Mouse (Mus musculus) adrenal gland, adult 8-10 months (tissue): Measurements from ENCODE around the gene Mybl2. TPM values are rescaled to one million over a fixed set of nuclear protein-coding genes. Genes with fewer than 3 reads are reported as not detected.

Experiments used
- DNase-seq: peaks from one replicate; pipeline ENCODE4 v3.0.0; 2022
- total RNA-seq, 4 experiments: library from RNA; stranded (reverse); gene quantifications; 2 replicates each; pipeline ENCODE4 v1.2.4; 2022

Mybl2 gene
- total RNA-seq, 4 experiments from 2014 or later = 1.3 to 5.0 (median 3.2) TPM

DNA sequence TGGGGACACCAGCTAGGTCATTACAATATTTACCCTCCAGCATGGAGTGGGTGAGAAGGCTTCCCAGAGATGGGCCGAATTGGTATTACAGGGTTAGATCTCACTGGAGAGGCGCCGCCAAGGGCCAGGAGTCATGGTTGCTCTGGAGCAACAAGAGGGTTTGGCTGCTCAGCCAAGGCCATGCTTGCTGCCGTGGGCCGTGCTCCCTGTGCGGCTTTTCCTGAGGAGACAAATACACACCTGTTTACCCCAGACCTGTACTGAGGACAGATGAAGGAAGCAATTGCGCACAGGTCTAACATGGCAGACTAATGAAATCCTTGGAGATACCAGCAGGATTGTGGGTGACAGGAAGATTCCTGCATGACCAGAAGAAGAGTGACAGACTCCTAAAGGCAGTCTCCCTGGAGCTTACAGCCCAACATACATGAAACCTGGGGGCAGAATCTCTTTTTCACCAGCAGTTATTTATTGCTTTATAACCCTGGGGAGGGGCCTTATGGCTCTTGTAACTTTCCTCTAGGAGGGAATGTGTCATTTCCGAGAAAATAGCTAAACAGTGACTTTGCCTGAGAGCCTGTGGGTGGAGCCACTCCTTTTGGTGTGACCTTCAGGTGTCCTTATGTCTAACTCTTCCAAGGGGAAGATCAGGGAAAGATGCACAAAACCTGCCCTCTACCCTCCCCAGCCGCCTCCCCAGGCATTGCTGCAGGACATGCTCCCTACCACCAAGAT lies 18.7 kb downstream of the Mybl2 start:
- DNase-seq = no peak

DNA sequence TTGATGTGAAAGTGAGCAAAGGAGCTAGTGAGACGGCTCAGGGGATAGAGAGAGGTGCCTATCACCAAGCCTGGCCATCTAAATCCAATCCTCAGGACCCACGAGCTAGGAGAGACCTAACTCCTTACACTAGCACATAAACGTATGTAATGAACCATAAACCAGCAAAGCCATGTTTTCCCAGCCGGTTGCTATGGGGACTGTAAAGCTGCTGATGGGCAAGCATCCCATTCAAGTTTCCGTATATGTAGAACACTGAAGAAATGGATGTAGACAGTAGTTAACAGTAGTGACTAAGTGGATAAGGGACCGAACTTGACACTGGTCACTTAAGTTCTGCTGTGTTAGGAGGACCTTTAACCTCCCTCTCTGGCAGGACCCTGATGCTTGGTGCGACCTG lies 19.5 kb downstream of the Mybl2 start:
- DNase-seq = no peak

DNA sequence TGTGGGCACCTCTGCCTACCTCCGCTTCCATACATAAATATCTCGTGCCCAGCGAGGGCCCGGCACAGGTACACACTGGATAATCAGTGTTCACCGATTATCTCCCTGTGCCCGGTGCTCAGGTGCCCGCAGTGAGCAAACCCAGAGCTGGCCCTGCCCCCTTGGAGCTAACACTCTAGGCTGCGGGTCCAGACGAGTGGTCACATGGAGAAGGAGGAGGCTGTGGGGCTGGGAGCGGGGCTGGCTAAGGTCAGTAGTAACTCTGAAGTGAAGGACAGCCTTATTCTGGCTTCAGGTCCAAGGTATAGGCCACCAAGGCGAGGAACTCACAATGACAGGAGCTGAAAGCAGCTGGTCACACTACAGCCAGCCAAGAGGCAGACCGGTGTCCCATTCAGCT lies 20.3 kb downstream of the Mybl2 start:
- no peak for DNase-seq

DNA sequence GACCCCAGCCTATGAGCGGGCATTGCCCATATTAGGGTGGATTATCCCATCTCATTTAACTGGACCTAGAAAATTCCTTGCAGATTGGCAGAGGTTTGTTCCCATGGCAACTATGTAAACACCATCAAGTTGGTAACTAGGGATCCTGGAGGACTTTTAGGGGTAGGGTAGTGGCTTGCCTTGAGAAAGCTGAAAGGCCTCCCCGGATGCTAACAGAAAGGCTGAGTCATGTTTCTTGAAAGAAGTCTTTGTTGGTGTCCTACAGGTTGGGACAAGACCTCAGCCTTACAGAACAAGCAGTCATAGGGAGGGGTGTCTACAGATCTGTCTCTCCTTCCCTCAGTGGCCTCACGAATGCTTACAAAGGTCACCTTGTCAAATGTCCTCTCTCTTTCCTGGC lies 20.7 kb downstream of the Mybl2 start:
- DNase-seq = no peak

DNA sequence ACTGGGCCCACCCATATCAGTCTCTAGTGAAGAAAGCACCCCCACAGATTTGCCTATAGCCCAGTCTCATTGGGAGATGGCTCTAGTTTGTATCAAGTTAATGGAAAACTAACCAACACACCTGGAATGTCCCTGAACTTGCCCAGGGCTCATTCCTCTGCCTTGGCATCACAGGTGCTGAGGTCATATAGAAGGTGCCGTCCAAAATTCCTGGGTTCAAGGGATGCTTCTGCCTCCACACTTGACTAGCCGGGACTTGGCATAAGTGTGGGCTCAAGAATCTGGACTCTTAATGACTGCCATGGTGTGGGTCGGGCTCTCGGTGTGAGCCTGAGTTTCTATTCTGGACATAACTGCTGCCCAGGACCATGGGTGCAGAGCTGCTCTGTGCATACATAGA lies 24.6 kb downstream of the Mybl2 start:
- DNase-seq = no peak

DNA sequence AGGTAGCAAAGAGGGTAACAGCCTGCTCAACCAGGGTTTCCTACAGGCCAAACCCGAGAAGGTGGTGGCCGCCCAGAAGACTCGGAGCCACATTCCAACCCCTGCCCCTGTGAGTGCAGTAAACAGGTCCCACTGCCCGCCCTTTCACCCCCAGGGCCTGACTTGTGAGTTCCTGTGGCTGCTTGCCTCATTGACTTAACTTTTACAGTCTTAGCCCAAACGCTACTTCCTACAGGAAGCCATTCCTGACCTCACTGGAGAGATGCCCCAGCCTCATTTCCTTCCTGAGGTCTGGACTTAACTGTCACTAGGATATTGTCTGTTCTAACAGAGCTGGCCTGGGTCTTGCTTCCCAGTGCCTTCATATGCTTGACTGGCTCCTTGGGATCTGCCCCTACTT lies 28.1 kb downstream of the Mybl2 start:
- DNase-seq = peak; percentile 12

DNA sequence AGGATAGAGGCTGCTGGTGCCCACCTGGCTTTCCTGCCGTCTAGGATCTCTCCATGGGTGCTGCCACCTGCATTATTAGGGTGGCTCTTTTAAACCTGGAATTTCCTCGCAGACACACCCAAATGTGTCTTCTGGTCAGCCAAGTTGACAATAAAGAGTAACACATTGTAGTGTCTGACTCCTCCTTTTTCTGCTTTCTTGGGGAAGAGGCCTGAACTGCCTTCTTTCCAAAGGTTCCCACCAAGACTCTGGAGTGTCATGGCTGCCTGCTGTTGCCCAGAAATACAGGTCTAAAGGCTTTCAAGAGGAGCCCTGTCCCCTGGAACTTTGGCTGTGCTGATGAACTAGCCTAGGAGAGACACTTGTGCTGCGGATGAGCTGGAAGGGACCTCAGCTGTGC lies 30.0 kb downstream of the Mybl2 start:
- no peak for DNase-seq

DNA sequence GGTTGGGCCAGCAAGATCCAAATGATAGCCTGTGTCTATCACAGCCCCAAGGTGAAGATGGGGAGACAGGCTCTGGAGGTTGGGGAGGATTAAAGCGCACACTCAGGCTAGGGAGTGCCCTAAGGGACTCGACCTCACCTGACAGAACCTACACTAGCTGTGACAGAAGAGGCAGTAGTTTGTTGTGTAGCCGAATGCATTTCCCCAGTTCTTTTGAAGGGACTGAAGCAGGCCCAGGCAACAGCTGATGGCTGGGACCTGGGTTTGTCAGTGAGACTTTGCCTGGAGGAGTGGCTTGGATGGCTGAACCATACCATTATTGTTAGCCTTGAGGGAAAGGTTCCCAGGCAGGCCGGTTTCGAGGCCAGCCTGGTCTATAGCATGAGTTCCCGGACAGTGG lies 30.6 kb downstream of the Mybl2 start:
- DNase-seq = no peak

DNA sequence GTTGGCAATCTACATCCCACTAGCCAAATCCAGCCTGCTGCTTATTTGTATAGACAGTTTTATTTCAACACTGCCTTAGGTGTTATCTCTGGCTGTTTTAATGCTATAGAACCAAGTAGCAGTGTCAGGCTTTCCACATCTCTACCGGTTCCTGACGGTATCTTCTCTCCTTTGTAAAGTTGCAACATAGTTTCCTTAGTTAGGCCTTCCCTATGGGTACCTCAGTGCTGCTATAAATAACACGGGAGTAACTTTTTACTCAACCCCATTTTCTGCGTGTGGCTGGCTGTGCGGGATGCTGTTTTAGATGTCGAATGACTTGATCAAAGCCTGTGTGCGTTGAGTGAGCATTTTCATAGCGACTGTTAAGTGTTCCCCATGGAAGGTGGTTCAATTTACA lies 32.1 kb downstream of the Mybl2 start:
- DNase-seq = no peak

DNA sequence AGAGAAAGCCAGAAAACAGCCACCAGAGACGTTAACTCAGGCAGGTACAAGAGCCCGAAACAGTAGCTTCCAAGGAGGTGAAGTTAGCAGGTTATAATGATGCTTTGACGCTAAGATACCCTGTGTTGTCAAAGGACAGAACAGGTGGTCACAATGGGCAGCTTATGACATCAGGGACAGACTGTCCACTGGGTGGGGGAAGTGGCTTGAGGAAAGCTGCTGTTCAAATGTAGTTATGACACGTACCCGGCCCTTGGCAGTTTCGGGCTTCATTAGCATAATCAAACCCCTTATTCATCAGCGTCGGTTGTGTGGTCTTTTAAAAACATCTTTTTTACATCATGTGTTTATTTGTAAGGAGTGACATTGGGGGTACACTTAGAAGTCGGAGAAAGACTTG lies 33.2 kb downstream of the Mybl2 start, which contains the start of gene Gtsf1l:
Gene Gtsf1l (minus strand): TSS at position 128 of the 400 bp plus-strand sequence.
- DNase-seq = no peak

DNA sequence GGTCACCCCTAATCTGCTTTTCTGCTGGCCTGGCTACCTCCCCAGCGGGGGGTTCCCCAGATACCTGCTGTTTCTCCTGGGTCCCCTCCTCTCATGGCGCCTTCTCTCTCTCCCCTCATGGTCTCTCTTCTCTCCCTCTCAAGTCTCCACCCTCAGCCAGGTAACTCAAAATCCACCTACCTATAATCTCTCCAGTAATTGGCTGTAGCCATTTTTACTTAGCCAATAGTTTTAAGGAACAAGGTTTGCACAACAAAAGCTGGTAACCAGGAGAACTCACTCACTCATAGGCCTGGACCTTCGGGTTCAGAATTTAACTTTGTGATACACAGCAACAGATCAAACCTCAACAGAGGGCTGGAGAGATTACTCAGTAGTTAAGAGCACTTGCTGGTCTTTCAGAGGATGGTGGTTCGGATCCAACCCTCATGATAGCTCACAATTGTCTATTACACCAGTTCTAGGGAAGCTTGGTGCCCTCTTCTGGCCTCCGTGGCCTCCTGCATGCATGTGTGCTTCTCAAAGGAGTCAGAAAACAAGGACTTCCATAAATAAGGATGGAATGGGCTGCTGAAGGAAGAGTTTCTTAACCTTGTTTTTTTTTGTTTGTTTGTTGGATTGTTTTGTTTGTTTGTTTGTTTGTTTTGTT lies 35.1 kb downstream of the Mybl2 start:
- DNase-seq = peak; percentile 19

DNA sequence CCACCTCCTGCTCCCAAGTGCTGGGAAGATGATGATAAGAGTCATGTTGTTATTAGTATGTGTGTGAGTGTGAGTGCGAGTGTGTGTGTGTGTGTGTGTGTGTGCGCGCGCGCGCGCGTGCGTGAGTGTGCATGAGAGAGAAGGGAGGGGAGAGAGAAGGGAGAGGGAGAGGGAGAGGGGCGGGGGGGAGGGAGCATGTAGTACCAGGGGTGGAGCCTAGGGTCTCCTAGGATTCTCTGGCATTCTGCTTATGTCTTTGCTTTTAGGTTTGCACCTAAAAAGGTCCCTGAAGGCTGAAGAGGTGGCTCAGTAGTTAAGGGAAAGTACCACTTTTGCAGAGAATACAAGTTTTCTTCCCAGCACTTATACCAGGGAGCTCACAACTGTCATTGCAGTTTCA lies 40.4 kb downstream of the Mybl2 start:
- DNase-seq = no peak

DNA sequence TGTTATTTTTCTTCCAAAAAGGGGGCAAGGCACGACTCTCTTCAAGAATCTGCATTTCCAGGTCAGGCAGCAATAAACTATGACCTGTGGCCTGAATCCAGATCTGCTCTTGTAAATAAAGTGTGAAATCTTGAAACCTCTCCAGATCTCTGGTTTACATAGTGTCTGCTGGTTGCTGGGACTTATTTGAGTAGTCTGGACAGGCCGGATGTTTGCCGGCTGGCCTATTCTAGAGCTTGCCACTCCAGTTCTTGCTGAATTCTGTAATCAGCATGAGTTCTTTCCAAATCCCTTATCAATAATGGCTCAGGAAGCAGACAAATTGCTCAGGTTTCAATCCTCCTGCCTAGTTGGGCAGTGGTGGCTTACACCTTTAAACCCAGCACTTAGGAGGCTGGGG lies 41.3 kb downstream of the Mybl2 start:
- no peak for DNase-seq

DNA sequence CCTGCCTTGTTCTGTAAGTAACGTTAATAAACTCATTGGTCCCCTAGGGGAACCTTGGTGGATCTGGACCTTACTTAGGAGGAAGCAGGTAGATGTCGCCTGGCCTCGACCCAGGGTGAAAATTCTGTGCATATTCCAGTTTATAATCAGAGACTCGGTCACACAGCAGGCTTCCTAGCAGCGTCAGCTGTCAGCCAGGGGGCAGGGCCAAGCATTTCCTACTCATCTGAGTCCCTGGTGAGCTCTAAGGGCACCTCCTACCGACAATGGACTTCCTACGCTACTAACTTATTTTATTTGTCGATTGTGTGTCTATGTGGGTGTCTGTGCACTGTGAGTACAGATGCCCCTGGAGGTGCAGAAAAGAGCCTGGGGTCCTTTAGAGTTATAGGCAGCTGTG lies 45.4 kb downstream of the Mybl2 start:
- no peak for DNase-seq

DNA sequence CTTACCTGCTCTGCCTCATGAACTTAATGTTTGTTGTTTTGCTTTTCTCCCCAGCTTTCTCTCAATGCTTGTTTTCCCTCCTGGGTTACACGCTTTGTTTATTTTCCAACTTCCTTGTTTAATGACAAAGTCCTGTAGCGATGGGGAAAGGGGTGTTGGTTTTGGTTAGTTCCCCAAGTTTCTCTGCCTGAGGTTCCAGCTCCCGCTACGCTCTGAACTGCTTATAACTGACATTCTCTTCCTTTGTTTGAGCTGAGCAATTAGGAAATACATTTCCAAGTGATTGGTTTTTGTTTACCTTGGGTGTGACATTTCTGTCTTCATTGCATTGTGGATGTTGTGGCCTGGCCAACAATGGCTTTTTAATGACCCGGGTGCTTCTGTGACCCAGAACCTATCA lies 46.1 kb downstream of the Mybl2 start:
- DNase-seq = no peak

DNA sequence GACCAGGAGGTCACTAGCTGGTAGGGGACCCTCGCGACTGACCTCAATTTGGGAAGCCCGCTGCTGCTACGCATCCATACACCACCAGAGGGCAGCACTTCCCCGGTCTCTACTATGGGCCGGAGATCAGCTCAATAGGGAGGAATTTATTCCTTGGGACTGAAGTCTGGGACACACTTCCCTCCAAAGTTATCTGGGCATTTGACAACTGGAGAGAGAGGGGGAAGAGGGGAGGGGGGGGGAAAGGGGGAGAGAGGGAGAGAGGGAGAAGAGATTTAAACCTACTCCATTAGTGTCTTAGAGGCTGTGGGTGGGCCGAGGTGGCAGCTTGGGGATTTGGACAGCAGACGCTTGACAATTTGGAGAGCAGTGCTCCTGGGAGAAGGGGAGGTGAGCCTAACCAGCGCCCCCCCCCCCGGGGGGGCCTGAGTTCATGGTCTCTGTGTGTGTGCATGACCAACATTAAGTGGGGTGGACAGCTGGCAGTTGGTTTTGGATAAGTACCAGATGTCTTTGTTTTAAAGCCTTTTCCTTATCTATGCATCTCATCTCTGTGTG lies 47.2 kb downstream of the Mybl2 start:
- peak; percentile 12 for DNase-seq

DNA sequence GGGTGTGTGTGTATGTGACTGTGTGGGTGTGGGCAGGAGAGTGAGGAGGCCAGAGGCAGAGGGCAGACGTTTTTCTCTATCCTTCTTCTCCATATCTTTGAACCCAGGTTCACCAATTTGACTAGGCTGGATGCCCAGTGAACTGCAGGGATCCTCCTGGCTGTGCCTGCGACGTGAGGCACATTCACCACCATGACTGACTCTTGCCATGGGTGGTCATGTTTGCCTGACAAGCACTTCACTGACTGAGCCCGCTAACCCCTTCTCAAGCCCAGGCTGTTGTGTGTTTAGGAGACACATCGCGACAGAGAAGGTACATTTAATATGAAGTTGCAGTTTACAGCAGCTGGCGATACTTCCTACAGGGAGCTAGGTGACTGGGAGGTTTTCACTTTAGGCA lies 47.7 kb downstream of the Mybl2 start:
- no peak for DNase-seq

DNA sequence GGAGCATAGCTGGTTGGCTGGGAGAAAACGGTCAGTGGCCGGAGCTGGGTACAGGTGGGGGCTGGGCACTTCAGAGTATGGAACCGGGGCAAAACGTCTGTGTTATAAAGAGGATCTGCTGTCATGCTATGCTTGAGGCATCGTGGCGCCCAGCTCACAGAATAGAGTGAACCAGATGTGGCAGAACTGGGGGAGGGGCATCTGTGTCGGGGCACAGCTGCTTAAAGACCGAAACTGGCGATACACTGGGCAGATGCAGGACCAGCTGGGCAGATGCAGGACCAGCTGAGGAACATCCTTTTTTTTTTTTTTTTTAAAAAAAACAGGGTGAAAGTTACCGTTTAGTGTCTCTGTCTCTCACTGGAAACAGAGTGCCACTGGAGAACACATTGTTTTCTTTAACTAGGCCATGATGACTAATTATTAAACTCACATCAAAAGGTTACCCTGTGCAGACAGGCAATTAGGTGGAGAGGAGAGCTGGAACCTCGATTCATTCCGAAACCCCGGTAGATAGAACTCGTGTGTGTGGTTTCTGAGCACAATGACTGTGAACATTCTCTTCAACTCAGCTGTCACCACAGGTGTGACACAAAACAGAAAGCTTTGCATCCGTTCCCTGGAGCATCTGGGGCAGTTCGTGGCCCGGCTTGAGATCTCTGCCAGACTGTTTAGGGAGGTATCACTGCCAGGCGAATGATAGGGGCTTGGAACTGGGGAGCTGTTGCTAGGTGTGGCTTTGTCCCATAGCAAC lies 48.6 kb downstream of the Mybl2 start:
- DNase-seq = no peak

DNA sequence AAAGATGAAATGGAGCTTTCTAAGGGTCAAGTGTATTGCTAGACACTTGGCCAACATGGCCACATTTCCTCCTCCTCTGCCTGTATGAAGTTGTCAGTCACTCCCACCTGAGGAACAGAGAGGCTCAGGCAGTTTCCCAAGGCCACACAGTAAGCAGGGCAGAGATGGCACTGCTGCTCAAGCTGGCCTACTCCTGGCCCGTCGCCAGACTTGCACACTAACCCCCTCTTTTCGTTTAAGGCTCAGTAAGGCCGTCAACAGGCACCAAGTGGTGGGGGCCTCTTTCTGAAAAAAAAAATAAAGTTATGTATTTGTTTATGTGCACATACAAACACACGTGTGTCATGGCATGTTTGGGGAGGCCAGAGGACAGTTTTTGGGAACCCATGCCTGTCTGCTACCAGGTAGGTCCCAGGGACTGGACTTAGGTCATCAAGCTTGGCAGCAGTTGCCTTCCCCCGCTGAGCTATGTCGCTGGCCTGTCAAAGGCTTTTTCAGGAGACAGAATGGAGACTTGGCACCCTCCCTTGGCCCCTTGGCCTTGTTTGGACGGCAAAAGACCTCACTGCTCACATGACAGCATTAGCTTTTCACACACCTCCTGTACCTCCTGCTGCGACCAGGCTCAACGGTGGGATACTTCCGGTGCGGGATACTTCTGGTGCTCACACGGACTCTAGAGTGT lies 49.7 kb downstream of the Mybl2 start:
- no peak for DNase-seq

DNA sequence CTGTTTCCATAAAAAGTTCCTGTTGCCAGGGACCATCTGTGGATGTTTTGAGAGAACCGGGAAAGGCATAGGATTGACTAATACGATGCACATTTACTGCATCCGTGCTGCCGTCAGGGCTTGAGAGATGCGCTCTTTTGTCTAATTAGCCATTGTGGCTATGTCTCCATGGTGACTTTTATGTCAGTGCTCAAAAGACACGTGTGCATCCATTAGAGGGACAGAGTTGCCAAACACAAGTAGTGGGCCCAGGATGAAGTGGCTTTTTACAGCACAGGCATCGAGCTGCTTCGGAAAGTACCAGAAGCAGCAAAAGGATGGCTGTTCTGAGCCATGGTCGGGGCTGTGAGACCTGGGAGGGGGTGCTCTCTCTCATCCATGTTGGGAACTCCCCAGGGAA lies 53.9 kb downstream of the Mybl2 start:
- DNase-seq = no peak

DNA sequence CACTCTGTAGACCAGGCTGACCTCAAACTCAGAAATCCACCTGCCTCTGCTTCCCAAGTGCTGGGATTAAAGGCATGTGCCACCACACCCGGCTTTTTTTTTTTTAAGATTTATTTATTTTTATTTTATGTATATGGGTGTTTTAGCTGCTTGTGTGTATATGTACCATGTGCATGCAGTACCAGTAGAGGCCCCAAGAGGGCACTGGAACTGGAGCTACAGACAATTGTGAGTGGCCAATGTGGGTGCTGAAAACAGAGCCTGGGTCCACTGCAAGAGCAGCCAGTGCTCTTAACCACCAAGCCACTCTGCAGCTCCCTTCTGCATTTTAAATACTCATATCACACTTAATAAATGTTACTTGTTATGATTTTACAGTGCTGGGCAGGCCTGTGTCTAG lies 56.2 kb downstream of the Mybl2 start:
- no peak for DNase-seq

DNA sequence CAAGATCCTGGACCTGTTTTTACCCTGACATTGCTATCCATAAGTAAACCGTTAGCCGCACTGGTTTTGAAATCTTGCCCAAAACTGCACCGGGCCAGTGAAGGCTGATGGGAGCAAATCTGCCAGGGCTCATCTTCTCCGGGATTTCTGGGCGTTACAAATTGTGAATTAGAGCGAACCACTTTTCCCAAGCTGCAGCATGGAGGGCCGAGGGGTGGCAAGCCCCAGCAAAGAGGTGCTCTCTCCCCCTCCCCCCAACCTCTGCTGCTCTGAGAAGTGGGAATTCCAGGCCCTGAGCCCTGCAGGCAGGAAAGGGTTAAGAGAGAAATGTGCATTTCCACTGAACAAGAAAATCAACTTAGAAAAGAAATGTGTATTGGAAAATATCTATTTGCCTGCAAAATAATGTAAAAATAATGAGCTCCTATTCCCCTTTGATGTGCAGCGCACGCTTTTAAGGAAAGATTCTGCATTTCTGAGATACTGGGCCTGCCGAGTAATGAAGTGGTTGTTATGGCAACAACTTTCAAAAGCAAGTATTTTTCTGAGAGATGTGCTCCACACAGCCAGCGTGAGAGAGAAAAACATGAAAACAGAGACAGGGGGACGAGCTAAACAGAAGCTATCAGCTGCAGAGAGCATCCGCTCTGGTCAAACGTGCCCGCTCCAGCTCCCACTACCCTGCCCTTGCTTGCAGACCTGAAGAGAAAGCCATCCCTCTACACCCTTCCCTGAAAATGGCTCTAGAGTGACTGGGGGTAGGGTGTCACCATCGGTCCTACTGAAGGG lies 57.1 kb downstream of the Mybl2 start:
- DNase-seq = no peak
